Mouse (Mus musculus) embryonic facial prominence, embryonic 15.5 days (tissue): ENCODE results near the gene Plekhb2. TPM values are rescaled to one million over a fixed set of nuclear protein-coding genes. Genes with fewer than 3 reads are reported as not detected.

ENCODE experiments used
- ATAC-seq: fragments of 200-750 bp; cut with Nextera tagmentation; 2 replicates; pipeline ENCODE4 v1.8.0; 2017; ENCODE audit warnings: low read depth, moderate TSS enrichment; ENCODE audit not compliant: insufficient number of reproducible peaks, low FRiP score, low TSS enrichment
- H3K27ac ChIP-seq: fragments of 300-500 bp; sonication (generic); replicated peaks from 2 replicates; pipeline ENCODE4 v1.5.1; 2015; ENCODE audit warnings: mild to moderate bottlenecking, inconsistent platforms
- H3K27me3 ChIP-seq: fragments of 300-500 bp; sonication (generic); 2 replicates; pipeline ENCODE4 v1.6.1; 2015; ENCODE audit warnings: inconsistent platforms
- H3K36me3 ChIP-seq: fragments of 300-500 bp; sonication (generic); 2 replicates; pipeline ENCODE4 v1.6.1; 2015; ENCODE audit warnings: mild to moderate bottlenecking, inconsistent platforms
- H3K4me1 ChIP-seq: fragments of 300-500 bp; sonication (generic); 2 replicates; pipeline ENCODE4 v1.6.1; 2015; ENCODE audit warnings: inconsistent platforms
- H3K4me2 ChIP-seq: fragments of 300-500 bp; sonication (generic); replicated peaks from 2 replicates; pipeline ENCODE4 v1.6.1; 2015; ENCODE audit warnings: mild to moderate bottlenecking, inconsistent platforms
- H3K4me3 ChIP-seq: fragments of 300-500 bp; sonication (generic); replicated peaks from 2 replicates; pipeline ENCODE4 v1.5.1; 2015; ENCODE audit warnings: mild to moderate bottlenecking, inconsistent platforms
- H3K9ac ChIP-seq: fragments of 300-500 bp; sonication (generic); 2 replicates; pipeline ENCODE4 v1.6.1; 2015; ENCODE audit warnings: inconsistent platforms
- H3K9me3 ChIP-seq: fragments of 300-500 bp; sonication (generic); replicated peaks from 2 replicates; pipeline ENCODE4 v1.6.1; 2016; ENCODE audit warnings: inconsistent platforms
- WGBS: fragments of 180-500 bp; shearing (Covaris S2); methylation state at CpG from one replicate; pipeline ENCODE4 v1.1.7; 2015; 5-methylcytosine and 5-hydroxymethylcytosine counted together
- polyA plus RNA-seq: library from polyadenylated mRNA; unstranded; fragments of >200 nt; fragmentation: Nextera tagmentation; extraction: Ambion mirVana; gene quantifications from 2 replicates; pipeline ENCODE4 v1.2.1, GENCODE M21; 2015

Gene Plekhb2
- polyA plus RNA-seq, 1 experiment from 2014 or later, result 19.1 TPM

DNA sequence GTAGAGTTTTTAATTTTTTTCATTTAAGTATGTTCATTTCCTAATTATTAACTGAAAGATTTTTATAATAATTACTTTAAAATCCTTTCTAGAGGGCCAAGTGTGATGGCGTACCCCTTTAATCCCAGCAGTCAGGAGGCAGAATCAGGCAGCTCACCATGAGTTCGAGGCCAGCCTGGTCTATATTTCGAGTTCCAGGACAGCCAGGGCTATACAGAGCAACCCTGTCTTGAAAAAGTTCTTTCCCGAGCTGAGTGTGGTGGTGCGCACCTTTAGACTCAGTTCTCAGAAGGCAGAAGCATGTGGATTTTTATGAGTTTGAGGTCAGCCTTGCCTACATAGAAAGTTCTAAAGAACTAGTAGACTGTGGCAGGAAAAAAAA lies 17.8 kb downstream of the Plekhb2 start:
- Histone ChIP-seq H3K4me1 (no peaks in the 10 kb centered on the region), H3K9ac (no peak overlapping the region), H3K9me3 (no peaks in the 10 kb centered on the region), H3K4me2 (no peak overlapping the region), H3K27ac (no peak overlapping the region), H3K4me3 (no peak overlapping the region), H3K27me3 (no peaks in the 10 kb centered on the region), H3K36me3 (0 out of 2 replicates have a peak, but pooled peaks cover 5% of the 10 kb centered on the region)
- ATAC-seq, result no peak
- 94% methylated on average over 5 of the region's 5 CpGs for WGBS

DNA sequence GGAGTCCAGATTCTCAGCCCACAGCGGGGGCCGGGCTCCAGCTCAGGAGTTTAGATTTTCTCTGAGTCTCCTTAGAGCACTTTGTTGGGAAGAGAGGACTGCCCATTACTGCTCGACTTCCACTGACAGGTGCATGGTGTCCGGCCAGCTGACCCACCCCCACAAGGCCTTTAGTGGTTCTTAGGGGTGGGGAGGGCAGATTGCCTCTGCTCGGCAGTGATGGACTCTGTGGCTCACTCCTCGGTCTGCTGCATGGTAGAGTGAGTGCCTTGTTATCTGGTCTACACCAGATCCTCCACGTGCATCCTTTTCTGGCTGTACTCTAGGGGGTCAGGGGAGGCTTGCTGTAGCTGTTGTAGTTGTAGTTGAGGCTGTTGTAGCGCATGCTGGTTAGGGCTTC lies 18.6 kb downstream of the Plekhb2 start:
- no peaks in the 10 kb centered on the region for H3K9me3 ChIP-seq
- H3K4me2 ChIP-seq, result no peak overlapping the region
- no peaks in the 10 kb centered on the region for H3K4me1 ChIP-seq
- H3K27me3 ChIP-seq, result no peaks in the 10 kb centered on the region
- no peak overlapping the region for H3K27ac ChIP-seq
- ATAC-seq, result no peak; the same call in 1 of the 2 replicates
- no peak overlapping the region for H3K9ac ChIP-seq
- 84% methylated on average over 8 of the region's 8 CpGs for WGBS
- H3K4me3 ChIP-seq, result no peak overlapping the region
- H3K36me3 ChIP-seq, result 0 out of 2 replicates have a peak, but pooled peaks cover 3% of the 10 kb centered on the region

DNA sequence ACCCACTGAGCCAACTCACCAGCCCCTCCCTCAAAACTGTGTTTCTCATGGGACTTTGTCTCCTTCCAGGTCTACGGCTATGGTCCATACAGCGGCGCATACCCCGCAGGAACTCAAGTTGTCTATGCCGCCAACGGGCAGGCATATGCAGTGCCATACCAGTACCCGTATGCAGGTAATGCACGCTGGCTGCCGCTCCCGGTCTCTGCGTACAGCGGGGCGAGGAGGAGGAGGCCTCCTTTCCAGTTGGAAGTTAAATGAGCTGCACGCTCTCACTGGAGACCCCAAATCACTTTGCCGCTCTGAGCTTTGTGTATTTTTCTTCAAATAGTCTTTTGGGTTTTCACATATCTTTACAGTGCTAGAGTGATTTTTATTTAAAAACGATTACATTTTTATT lies 19.5 kb downstream of the Plekhb2 start:
- ATAC-seq, result no peak
- 95% methylated on average over 16 of the region's 16 CpGs for WGBS
- no peak overlapping the region for H3K4me3 ChIP-seq
- no peak overlapping the region for H3K4me2 ChIP-seq
- no peaks in the 10 kb centered on the region for H3K36me3 ChIP-seq
- H3K27ac ChIP-seq, result no peak overlapping the region
- H3K27me3 ChIP-seq, result no peaks in the 10 kb centered on the region
- no peaks in the 10 kb centered on the region for H3K4me1 ChIP-seq
- no peak overlapping the region for H3K9ac ChIP-seq
- no peaks in the 10 kb centered on the region for H3K9me3 ChIP-seq

DNA sequence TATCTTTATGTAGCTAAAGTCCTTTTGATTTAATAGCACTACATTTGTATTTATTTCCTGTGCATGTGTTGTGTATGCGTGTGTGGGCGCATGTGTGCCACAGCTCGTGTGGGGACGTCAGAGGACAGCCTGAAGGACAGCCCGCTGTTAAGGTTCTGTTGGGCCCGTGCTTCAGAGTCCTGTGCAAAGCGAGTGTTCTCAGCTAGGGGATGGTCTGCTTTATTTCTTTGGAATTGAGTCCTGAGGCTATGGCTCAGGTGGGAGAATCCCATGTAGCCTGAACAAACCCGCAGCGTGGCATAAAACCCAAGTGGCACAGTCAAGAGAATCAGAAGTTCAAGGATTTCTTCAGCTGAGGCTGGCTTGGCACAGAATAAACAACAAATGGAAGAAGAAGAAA lies 21.4 kb downstream of the Plekhb2 start:
- H3K9me3 ChIP-seq, result no peaks in the 10 kb centered on the region
- no peaks in the 10 kb centered on the region for H3K4me1 ChIP-seq
- H3K27me3 ChIP-seq, result no peaks in the 10 kb centered on the region
- no peaks in the 10 kb centered on the region for H3K36me3 ChIP-seq
- no peak overlapping the region for H3K4me2 ChIP-seq
- H3K9ac ChIP-seq, result no peak overlapping the region
- 92% methylated on average over 9 of the region's 9 CpGs for WGBS
- no peak overlapping the region for H3K27ac ChIP-seq
- no peak for ATAC-seq
- no peak overlapping the region for H3K4me3 ChIP-seq

DNA sequence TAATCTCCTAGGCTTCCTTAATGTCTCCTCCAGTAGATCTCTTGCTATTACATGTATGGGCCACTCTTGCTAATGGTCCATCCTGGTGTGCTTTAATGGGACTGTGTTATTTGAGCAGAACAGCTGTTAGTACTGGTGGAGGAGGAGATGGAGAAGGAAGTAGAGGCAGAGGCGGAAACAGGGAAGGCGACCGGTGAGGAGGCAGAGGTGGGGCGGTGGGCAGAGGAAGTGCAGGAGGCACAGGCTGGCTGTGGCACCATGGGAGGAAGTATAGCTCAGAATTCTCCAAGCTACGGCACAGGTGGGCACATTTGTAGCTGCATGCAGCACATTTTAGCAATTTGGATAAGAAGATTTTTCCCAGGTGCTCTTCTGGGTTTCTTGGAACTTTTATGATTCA lies 23.8 kb downstream of the Plekhb2 start:
- H3K9me3 ChIP-seq, result no peaks in the 10 kb centered on the region
- ATAC-seq, result no peak
- no peak overlapping the region for H3K4me2 ChIP-seq
- H3K4me3 ChIP-seq, result no peak overlapping the region
- H3K9ac ChIP-seq, result no peak overlapping the region
- 81% methylated on average over 5 of the region's 5 CpGs for WGBS
- H3K27me3 ChIP-seq, result no peaks in the 10 kb centered on the region
- no peaks in the 10 kb centered on the region for H3K36me3 ChIP-seq
- no peak overlapping the region for H3K27ac ChIP-seq
- H3K4me1 ChIP-seq, result no peaks in the 10 kb centered on the region

DNA sequence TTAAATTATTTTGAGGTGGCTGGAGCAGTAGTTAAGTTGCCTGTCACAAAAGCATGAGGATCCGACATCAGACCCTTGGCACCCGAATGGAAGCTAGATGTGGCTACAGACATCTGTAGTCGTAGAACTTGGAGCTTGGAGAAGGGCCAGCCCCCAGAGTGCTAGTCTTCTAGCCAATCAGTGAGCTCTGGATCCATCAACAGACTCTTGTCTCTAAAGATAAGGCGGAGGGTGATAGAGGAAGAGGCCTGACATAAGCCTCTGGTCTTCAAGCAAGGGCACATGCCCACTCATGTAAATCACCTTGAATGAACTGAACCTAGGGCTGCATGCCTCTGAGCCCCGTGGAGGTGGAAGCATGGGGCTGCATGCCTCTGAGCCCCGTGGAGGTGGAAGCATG lies 29.8 kb downstream of the Plekhb2 start:
- H3K9me3 ChIP-seq, result no peaks in the 10 kb centered on the region
- no peaks in the 10 kb centered on the region for H3K36me3 ChIP-seq
- H3K4me1 ChIP-seq, result no peaks in the 10 kb centered on the region
- no peak for ATAC-seq
- H3K27me3 ChIP-seq, result no peaks in the 10 kb centered on the region
- WGBS, result 77% methylated on average over 6 of the region's 6 CpGs
- no peak overlapping the region for H3K4me3 ChIP-seq
- no peak overlapping the region for H3K27ac ChIP-seq
- no peak overlapping the region for H3K4me2 ChIP-seq
- no peak overlapping the region for H3K9ac ChIP-seq

DNA sequence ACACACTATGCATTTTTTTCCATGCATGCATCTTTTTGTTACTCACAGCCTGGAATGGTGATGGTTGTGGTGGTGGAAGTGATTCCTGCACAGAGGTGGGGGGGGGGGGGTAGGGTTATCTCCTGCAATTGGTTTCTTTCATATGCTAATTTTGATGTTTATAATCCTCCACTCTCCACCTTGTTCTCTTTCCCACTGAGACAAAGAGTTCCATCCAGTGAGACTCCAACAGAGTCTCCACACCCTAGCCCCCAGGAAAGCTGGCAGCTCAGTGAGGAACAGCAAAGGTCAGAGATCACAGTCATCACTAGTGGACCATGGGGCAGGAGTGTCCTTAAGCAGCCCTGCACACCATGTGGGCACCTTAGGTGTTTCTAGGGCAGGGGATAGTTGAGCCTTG lies 34.0 kb downstream of the Plekhb2 start:
- no peak overlapping the region for H3K9ac ChIP-seq
- H3K27me3 ChIP-seq, result no peaks in the 10 kb centered on the region
- no peaks in the 10 kb centered on the region for H3K9me3 ChIP-seq
- H3K27ac ChIP-seq, result no peak overlapping the region
- no peak for ATAC-seq
- H3K4me1 ChIP-seq, result no peaks in the 10 kb centered on the region
- H3K4me3 ChIP-seq, result no peak overlapping the region
- H3K4me2 ChIP-seq, result no peak overlapping the region
- H3K36me3 ChIP-seq, result no peaks in the 10 kb centered on the region

DNA sequence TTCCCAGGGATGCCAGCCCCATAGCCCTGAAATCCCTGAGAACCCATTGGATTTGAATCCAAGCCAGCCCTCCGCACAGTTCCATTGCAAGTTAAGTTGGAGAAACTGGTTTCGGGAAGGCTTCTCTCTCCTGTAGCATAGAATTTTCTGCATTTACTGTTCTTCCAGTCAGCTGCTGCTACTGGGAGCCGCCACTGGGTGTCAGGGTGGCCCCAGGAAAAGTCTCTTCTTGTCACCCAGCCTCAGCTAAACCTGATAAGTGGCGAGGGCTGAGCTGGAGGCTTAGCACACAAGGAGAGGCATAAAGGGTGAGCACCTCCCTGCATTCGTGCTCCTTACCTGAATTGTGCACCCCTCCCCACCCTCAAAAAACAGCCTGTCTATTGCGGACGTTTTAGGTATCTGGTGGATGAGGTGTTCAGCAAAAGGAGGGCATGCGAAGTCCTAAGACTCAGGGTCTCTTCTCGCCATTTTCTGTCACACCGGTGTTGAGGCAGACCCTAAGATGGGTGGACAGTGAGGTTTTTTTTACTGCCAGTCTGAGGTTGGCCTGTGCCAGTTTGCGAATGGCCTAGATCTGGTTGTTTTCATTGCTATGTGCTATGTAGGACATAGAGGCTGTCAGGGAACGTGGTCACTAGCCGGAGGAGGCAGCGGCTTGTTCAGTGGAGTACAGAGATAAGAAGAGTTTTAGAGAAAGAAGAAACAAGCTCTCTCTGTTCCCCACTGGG lies 41.9 kb downstream of the Plekhb2 start:
- 57% methylated on average over 14 of the region's 14 CpGs for WGBS
- Histone ChIP-seq H3K4me3 (no peak overlapping the region), H3K36me3 (no peaks in the 10 kb centered on the region), H3K27ac (no peak overlapping the region), H3K27me3 (no peaks in the 10 kb centered on the region), H3K9ac (no peak overlapping the region), H3K4me1 (no peaks in the 10 kb centered on the region), H3K4me2 (no peak overlapping the region), H3K9me3 (no peaks in the 10 kb centered on the region)
- ATAC-seq, result no peak

DNA sequence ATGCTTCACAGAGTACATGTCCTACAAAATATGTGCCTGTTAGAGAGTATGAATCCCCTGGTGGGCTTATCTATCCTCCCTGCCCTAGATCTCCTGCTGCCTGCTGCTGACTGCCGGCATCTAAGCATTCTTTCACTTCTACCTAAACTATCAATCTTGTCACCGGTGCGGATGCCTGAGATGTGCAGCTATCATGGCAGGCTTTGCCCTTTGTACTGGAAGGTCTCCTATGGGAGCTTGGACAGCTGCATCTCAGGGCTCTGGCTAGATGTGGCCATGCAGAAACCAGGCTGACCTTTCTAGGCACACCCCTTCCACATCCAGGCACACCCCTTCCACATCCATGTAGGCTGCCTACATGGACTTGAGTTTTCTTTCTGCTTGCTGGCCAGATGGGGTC lies 42.7 kb downstream of the Plekhb2 start:
- WGBS, result 74% methylated on average over 3 of the region's 3 CpGs
- H3K9ac ChIP-seq, result no peak overlapping the region
- no peak overlapping the region for H3K4me3 ChIP-seq
- no peak overlapping the region for H3K27ac ChIP-seq
- H3K9me3 ChIP-seq, result no peaks in the 10 kb centered on the region
- H3K27me3 ChIP-seq, result no peaks in the 10 kb centered on the region
- no peak overlapping the region for H3K4me2 ChIP-seq
- H3K4me1 ChIP-seq, result no peaks in the 10 kb centered on the region
- no peak for ATAC-seq
- no peaks in the 10 kb centered on the region for H3K36me3 ChIP-seq

DNA sequence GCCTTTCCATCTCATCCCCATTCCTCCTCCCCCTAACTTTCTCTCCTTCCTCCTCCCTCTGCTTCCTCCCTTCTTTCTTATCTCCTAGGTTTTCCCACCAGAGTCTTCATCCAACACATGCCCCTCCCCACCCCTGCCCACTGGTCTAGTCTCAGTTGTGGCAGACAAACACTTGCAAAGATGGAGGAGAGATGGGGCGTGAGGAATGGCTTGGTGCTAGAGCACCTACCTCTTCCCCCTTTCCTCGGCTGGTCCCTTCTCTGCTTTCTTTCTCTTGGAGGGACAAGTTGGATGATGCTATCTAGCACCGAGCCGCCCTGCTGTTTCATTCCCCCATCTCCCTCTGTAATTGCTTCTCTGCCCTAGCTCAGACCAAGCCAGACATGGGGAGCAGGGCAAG lies 43.6 kb downstream of the Plekhb2 start:
- no peaks in the 10 kb centered on the region for H3K27me3 ChIP-seq
- no peak overlapping the region for H3K4me2 ChIP-seq
- no peaks in the 10 kb centered on the region for H3K4me1 ChIP-seq
- no peaks in the 10 kb centered on the region for H3K9me3 ChIP-seq
- H3K36me3 ChIP-seq, result no peaks in the 10 kb centered on the region
- WGBS, result 74% methylated on average over 4 of the region's 4 CpGs
- H3K4me3 ChIP-seq, result no peak overlapping the region
- no peak for ATAC-seq
- H3K27ac ChIP-seq, result no peak overlapping the region
- H3K9ac ChIP-seq, result no peak overlapping the region

DNA sequence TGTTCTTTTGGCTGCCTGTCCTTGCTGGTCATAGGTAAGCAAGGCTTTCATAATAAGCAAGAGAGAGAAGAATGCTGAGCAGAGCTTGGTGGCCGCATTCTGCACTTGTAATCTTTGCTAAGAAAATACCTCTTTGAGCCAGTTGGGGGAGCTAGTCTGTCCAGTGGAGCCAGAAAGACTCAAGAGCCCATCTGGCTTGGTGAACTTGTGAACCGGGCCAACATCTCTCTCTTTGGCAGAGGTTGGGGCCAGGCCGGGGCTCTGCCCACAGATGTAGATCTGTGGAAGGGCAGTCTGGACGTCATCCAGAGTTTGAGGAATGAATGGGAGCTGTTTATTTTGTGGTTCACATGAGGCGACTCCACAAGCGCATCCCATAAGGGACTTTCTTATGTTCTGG lies 44.1 kb downstream of the Plekhb2 start:
- Histone ChIP-seq H3K4me1 (no peaks in the 10 kb centered on the region), H3K27ac (no peak overlapping the region), H3K9ac (no peak overlapping the region), H3K9me3 (no peaks in the 10 kb centered on the region), H3K27me3 (no peaks in the 10 kb centered on the region), H3K4me2 (no peak overlapping the region), H3K36me3 (no peaks in the 10 kb centered on the region), H3K4me3 (no peak overlapping the region)
- no peak for ATAC-seq
- WGBS, result 71% methylated on average over 6 of the region's 6 CpGs

DNA sequence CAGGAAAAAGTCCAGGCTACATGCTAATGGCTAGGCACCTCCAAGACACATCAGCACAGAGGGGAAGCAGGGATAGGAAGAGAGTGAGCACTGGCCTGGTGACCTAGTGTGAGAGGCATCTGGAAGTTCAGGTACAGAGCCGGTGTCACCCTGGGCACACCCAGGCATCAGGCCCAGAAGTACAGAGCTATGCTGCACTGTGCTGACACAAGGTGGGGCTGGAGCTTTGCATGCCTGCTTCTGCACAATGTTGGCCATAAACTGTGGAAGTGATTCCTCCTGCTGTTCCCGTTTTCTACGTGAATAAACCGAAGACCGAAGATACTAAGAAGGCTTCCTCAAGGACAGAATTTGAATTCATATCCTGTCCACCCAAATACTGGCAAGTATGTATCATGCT lies 46.3 kb downstream of the Plekhb2 start:
- H3K4me3 ChIP-seq, result no peak overlapping the region
- no peak overlapping the region for H3K9ac ChIP-seq
- H3K27ac ChIP-seq, result no peak overlapping the region
- H3K36me3 ChIP-seq, result no peaks in the 10 kb centered on the region
- no peak overlapping the region for H3K4me2 ChIP-seq
- 88% methylated on average over 5 of the region's 5 CpGs for WGBS
- no peaks in the 10 kb centered on the region for H3K4me1 ChIP-seq
- no peaks in the 10 kb centered on the region for H3K9me3 ChIP-seq
- H3K27me3 ChIP-seq, result no peaks in the 10 kb centered on the region
- no peak for ATAC-seq
